In genomic region chr13:20090711-20091603, GRCm38 (mm10) we compare ENCODE assay signal across 9 mouse cellular contexts. TPM values are rescaled to one million over a fixed set of nuclear protein-coding genes. Genes with fewer than 3 reads are reported as not detected.
DNase-seq lines count a peak whose midpoint lies in the region; ATAC-seq and TF ChIP-seq lines count a peak whose summit lies in the region.
"Had no signal": no experiment of that assay in that cellular context is flagged by ENCODE, and none has a peak within 500 bp of the region (broad histone marks: within the 10 kb centered on the region; RNA-seq: fewer than 3 reads in every experiment).

No protein-coding gene starts in this region.

- no peaks in the 10 kb centered on the region for H3K36me3 ChIP-seq in erythroblast, embryonic 14.5 days (ENCODE audit: control insufficient read depth)
- H3K36me3 ChIP-seq in kidney, embryonic 16.5 days (ENCODE audit: insufficient read depth, low read length), result no peaks in the 10 kb centered on the region
- H3K36me3 ChIP-seq in liver, embryonic 16.5 days (ENCODE audit: control insufficient read depth, insufficient read depth), result no peaks in the 10 kb centered on the region
- H3K36me3 ChIP-seq in neural tube, embryonic 12.5 days, result no peaks in the 10 kb centered on the region
- H3K36me3 ChIP-seq in stomach, postnatal 0 days (ENCODE audit: control insufficient read depth, insufficient read depth, low read length), result no peaks in the 10 kb centered on the region

- peak overlapping the region; percentile 51; the same call in 1 of the 2 replicates for H3K27ac ChIP-seq in kidney, embryonic 16.5 days (ENCODE audit: low read length)
- peak overlapping the region; percentile 81 for H3K27ac ChIP-seq in liver, embryonic 16.5 days (ENCODE audit: low read length)
- H3K27ac ChIP-seq in neural tube, embryonic 12.5 days, result peak overlapping the region; percentile 53; the same call in 1 of the 2 replicates
- H3K27ac ChIP-seq in stomach, postnatal 0 days (replicated peaks), result peak overlapping the region; percentile 86

- under 1% methylated on average over 75 of the region's 93 CpGs for WGBS in kidney, embryonic 16.5 days
- under 1% methylated on average over 80 of the region's 93 CpGs for WGBS in liver, embryonic 16.5 days (ENCODE audit: insufficient replicate concordance)
- WGBS in neural tube, embryonic 12.5 days, result under 1% methylated on average over 92 of the region's 93 CpGs
- under 1% methylated on average over 82 of the region's 93 CpGs for WGBS in stomach, postnatal 0 days

- no peaks in the 10 kb centered on the region for H3K4me1 ChIP-seq in erythroblast, embryonic 14.5 days (ENCODE audit: control insufficient read depth)
- H3K4me1 ChIP-seq in kidney, embryonic 16.5 days (ENCODE audit: insufficient read depth, low read length), result peaks cover 12% of the 10 kb centered on the region
- H3K4me1 ChIP-seq in liver, embryonic 16.5 days (ENCODE audit: control insufficient read depth, low read depth, low read length), result peaks cover 3% of the 10 kb centered on the region; the same call in 1 of the 2 replicates
- H3K4me1 ChIP-seq in neural tube, embryonic 12.5 days, result 0 out of 2 replicates have a peak, but pooled peaks cover 5% of the 10 kb centered on the region
- H3K4me1 ChIP-seq in stomach, postnatal 0 days (replicated peaks; ENCODE audit: control insufficient read depth, insufficient read depth), result no peaks in the 10 kb centered on the region

- peaks cover 2% of the 10 kb centered on the region; the same call in 1 of the 2 replicates for H3K9me3 ChIP-seq in erythroblast, embryonic 14.5 days (ENCODE audit: control insufficient read depth, low read length)
- H3K9me3 ChIP-seq in kidney, embryonic 16.5 days (ENCODE audit: low read length), result no peaks in the 10 kb centered on the region
- no peaks in the 10 kb centered on the region for H3K9me3 ChIP-seq in liver, embryonic 16.5 days (replicated peaks; ENCODE audit: control insufficient read depth, low read length)
- no peaks in the 10 kb centered on the region for H3K9me3 ChIP-seq in neural tube, embryonic 12.5 days
- no peaks in the 10 kb centered on the region for H3K9me3 ChIP-seq in stomach, postnatal 0 days (ENCODE audit: control insufficient read depth, low read length)

- no peak for TF ChIP-seq CTCF in stomach, postnatal 0 days (IDR thresholded peaks at IDR 0.05; ENCODE audit: low read depth)

- peak overlapping the region; percentile 77 for H3K9ac ChIP-seq in kidney, embryonic 16.5 days (replicated peaks; ENCODE audit: low read length)
- H3K9ac ChIP-seq in liver, embryonic 16.5 days (ENCODE audit: low read depth, low read length), result peak overlapping the region; percentile 68
- H3K9ac ChIP-seq in neural tube, embryonic 12.5 days, result peak overlapping the region; percentile 74
- peak overlapping the region; percentile 81 for H3K9ac ChIP-seq in stomach, postnatal 0 days (ENCODE audit: low read length)

- no peak for ATAC-seq in erythroblast, adult 5-6 weeks (replicated peaks; ENCODE audit: low FRiP score, poor library complexity, severe bottlenecking)
- ATAC-seq in kidney, embryonic 16.5 days (ENCODE audit: low FRiP score, low TSS enrichment), result peak; percentile 85
- ATAC-seq in liver, embryonic 16.5 days (ENCODE audit: low read depth), result peak; percentile 43
- ATAC-seq in neural tube, embryonic 12.5 days (ENCODE audit: low FRiP score, low read depth), result peak; percentile 80
- ATAC-seq in stomach, postnatal 0 days (ENCODE audit: low FRiP score, low TSS enrichment), result peak; percentile 66

- DNase-seq in embryo, embryonic 10.5 days (ENCODE audit: low spot score), result peak; percentile 75
- DNase-seq in heart, adult 9 months (ENCODE audit: low spot score in 2 of 2), result peak; percentile 50 to 57
- DNase-seq in stomach, postnatal 0 days (ENCODE audit: low spot score), result peak; percentile 62

- H3K4me2 ChIP-seq in kidney, embryonic 16.5 days (replicated peaks; ENCODE audit: low read depth, low read length), result peak overlapping the region; percentile 97
- H3K4me2 ChIP-seq in liver, embryonic 16.5 days (ENCODE audit: low read depth, low read length), result peak overlapping the region; percentile 61
- H3K4me2 ChIP-seq in neural tube, embryonic 12.5 days (replicated peaks), result peak overlapping the region; percentile 94
- H3K4me2 ChIP-seq in stomach, postnatal 0 days (replicated peaks; ENCODE audit: low read depth), result peak overlapping the region; percentile 96

- peaks cover 59% of the 10 kb centered on the region for H3K27me3 ChIP-seq in erythroblast, embryonic 14.5 days (ENCODE audit: control insufficient read depth)
- no peaks in the 10 kb centered on the region for H3K27me3 ChIP-seq in kidney, embryonic 16.5 days (ENCODE audit: insufficient read depth, low read length)
- H3K27me3 ChIP-seq in liver, embryonic 16.5 days (ENCODE audit: control insufficient read depth, insufficient read depth, low read depth, low read length), result peaks cover 37% of the 10 kb centered on the region
- H3K27me3 ChIP-seq in neural tube, embryonic 12.5 days (replicated peaks), result no peaks in the 10 kb centered on the region
- no peaks in the 10 kb centered on the region for H3K27me3 ChIP-seq in stomach, postnatal 0 days (ENCODE audit: control insufficient read depth, insufficient read depth, low read length)

- peak overlapping the region; percentile 55 for H3K4me3 ChIP-seq in erythroblast, embryonic 14.5 days (replicated peaks)
- peak overlapping the region; percentile 72 for H3K4me3 ChIP-seq in kidney, embryonic 16.5 days (ENCODE audit: low read length)
- H3K4me3 ChIP-seq in liver, embryonic 16.5 days (ENCODE audit: low read depth, low read length), result peak overlapping the region; percentile 68
- peak overlapping the region; percentile 84 for H3K4me3 ChIP-seq in neural tube, embryonic 12.5 days
- peak overlapping the region; percentile 82 for H3K4me3 ChIP-seq in stomach, postnatal 0 days (ENCODE audit: low read depth, low read length)

- TF ChIP-seq EP300 in stomach, postnatal 0 days (optimal IDR thresholded peaks at IDR 0.05), result no peak

RNA-seq across cellular contexts. Expression of gene Elmo1, which starts 0.6 kb away (rescaled TPM):
- polyA plus RNA-seq in erythroblast, embryonic 14.5 days (2012), result 0.01 TPM in 1 of 2 replicates, not detected in the other
- 15.0 and 21.9 TPM in 2 replicates for total RNA-seq in erythroblast, adult 5-6 weeks (2015; ENCODE audit: low replicate concordance)
- 7.0 and 8.3 TPM in 2 replicates for total RNA-seq in erythroblast, adult 5-6 weeks (2017; ENCODE audit: low replicate concordance)
- 16.5 and 16.8 TPM in 2 replicates for polyA plus RNA-seq in kidney, embryonic 16.5 days (2015; fragmentation: Nextera tagmentation; extraction: Ambion mirVana)
- 4.1 and 5.8 TPM in 2 replicates for polyA plus RNA-seq in liver, embryonic 16.5 days (2015; fragmentation: Nextera tagmentation; extraction: Ambion mirVana)
- polyA plus RNA-seq in neural tube, embryonic 12.5 days (2016; fragmentation: Nextera tagmentation; extraction: Ambion mirVana), result 36.1 and 39.5 TPM in 2 replicates
- polyA plus RNA-seq in stomach, postnatal 0 days (2015; fragmentation: Nextera tagmentation; extraction: Ambion mirVana), result 4.9 and 5.0 TPM in 2 replicates
- polyA plus RNA-seq: C2C12 had no signal
